Mouse (Mus musculus): ENCODE measurements around the gene Atp6v0a1. TPM values are rescaled to one million over a fixed set of nuclear protein-coding genes. Genes with fewer than 3 reads are reported as not detected.
A peak's percentile ranks its signal among the peaks of the same experiment; 100 is the strongest.

The Atp6v0a1 gene
- total RNA-seq, 2 experiments from 2014 or later = 439 to 446 TPM

- no peak for DNase-seq (ENCODE audit: low spot score in 2 of 2)
- intact Hi-C loops (cut with DNase I) = no loop called here
These were observed 100.1 kb downstream of the Atp6v0a1 start for GRCm38 (mm10) chr11:101109351-101109750.

- DNase-seq (ENCODE audit: low spot score in 2 of 2) = no peak
- intact Hi-C loops (cut with DNase I) = no loop called here
These were observed 101.5 kb downstream of the Atp6v0a1 start for GRCm38 (mm10) chr11:101110708-101111107.

GRCm38 (mm10) chr11:101111178-101111577 is 101.9 kb downstream of the Atp6v0a1 start:
- DNase-seq (ENCODE audit: low spot score in 2 of 2) = no peak
- intact Hi-C loops (cut with DNase I) = no loop called here

DNA sequence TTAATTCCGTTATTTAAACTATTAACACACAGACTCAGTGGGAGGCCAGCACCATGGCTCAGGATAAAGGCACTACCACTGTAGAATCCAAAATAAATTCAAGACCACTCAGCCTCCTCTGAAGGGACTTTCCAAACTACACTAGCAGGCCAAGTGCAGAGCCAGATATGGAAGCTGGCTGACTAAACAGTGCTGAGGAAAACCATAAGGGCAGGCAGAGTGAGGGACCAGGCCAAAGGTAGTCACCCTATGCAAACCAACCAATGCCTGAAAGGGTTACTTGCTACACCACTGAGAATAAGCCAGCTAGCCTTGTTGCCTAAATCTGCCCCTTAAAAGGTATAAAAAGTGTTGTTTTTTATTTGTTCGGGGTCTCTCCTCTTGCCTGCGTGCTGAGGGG is 102.9 kb downstream of the Atp6v0a1 start:
- intact Hi-C loops (cut with DNase I) = no loop called here
- no peak for DNase-seq (ENCODE audit: low spot score in 2 of 2)

Small RNA genes lying within 50 kb of the gene (microRNA-seq; reads per million reads assigned to microRNA genes)
- gene Mir6928 = 4.8 reads per million, percentile 16 among the genes with 10 or more reads in this experiment

Other genes with a start within 250 kb of the Atp6v0a1 start
- gene Kcnh4, start 249.5 kb upstream of the Atp6v0a1 start, total RNA-seq (2021) = 10 to 100 TPM; 12.6 to 19.1 TPM
- under 1 TPM; 0.59 to 0.77 TPM for gene Hcrt, start 246.5 kb upstream of the Atp6v0a1 start, total RNA-seq (2021)
- 1 to 10 TPM; 6.6 to 8.0 TPM for gene Ghdc, start 238.5 kb upstream of the Atp6v0a1 start, total RNA-seq (2021)
- gene Stat5b, start 158.7 kb upstream of the Atp6v0a1 start, total RNA-seq (2021) = 10 to 100 TPM; 22.3 to 23.1 TPM
- 1 to 10 TPM; 1.3 to 1.4 TPM for gene Stat5a, start 150.1 kb upstream of the Atp6v0a1 start, total RNA-seq (2021)
- 10 to 100 TPM; 29.6 to 44.7 TPM for gene Stat3, start 69.9 kb upstream of the Atp6v0a1 start, total RNA-seq (2021)
- gene Cavin1, start 38.6 kb upstream of the Atp6v0a1 start, total RNA-seq (2021) = 10 to 100 TPM; 17.4 to 20.4 TPM
- 1 to 10 TPM; 8.8 to 9.1 TPM for gene Naglu, start 60.6 kb downstream of the Atp6v0a1 start, total RNA-seq (2021)
- gene Hsd17b1, start 69.0 kb downstream of the Atp6v0a1 start, total RNA-seq (2021) = under 1 TPM; 0.70 to 0.79 TPM
- gene Coasy, start 73.1 kb downstream of the Atp6v0a1 start, total RNA-seq (2021) = 10 to 100 TPM; 22.7 to 26.3 TPM
- 10 to 100 TPM; 38.9 to 41.8 TPM for gene Mlx, start 77.8 kb downstream of the Atp6v0a1 start, total RNA-seq (2021)
- 1 to 10 TPM; 2.1 to 3.1 TPM for gene Psmc3ip, start 86.0 kb downstream of the Atp6v0a1 start, total RNA-seq (2021)
- 10 to 100 TPM; 53.8 to 58.0 TPM for gene Retreg3, start 110.4 kb downstream of the Atp6v0a1 start, total RNA-seq (2021)
- 10 to 100 TPM; 45.7 to 49.2 TPM for gene Tubg1, start 110.5 kb downstream of the Atp6v0a1 start, total RNA-seq (2021)
- 10 to 100 TPM; 49.7 to 62.4 TPM for gene Tubg2, start 146.5 kb downstream of the Atp6v0a1 start, total RNA-seq (2021)
- 100 to 1,000 TPM; 167 to 172 TPM for gene Cntnap1, start 161.1 kb downstream of the Atp6v0a1 start, total RNA-seq (2021)
- gene Plekhh3, start 161.9 kb downstream of the Atp6v0a1 start, total RNA-seq (2021) = 10 to 100 TPM; 12.3 TPM
- gene Ccr10, start 166.0 kb downstream of the Atp6v0a1 start, total RNA-seq (2021) = under 1 TPM in 1 of 2 experiments, not detected in 1; 0.37 TPM
- gene Ezh1, start 217.0 kb downstream of the Atp6v0a1 start, total RNA-seq (2021) = 10 to 100 TPM; 47.8 to 52.1 TPM
- gene Ramp2, start 236.6 kb downstream of the Atp6v0a1 start, total RNA-seq (2021) = 10 to 100 TPM; 33.2 to 39.4 TPM
- gene Vps25, start 244.3 kb downstream of the Atp6v0a1 start, total RNA-seq (2021) = 10 to 100 TPM; 62.0 to 63.0 TPM

Measured in left cerebral cortex, postnatal 36 days (tissue).